Mouse (Mus musculus) liver, embryonic 14.5 days (tissue): ENCODE data around the gene Rel.

Experiments used
- CTCF ChIP-seq: IDR thresholded peaks from 2 replicates; pipeline ENCODE4 v1.5.1; 2016; ENCODE audit warnings: antibody characterized with exemption, low read depth, control low read depth
- EP300 ChIP-seq: IDR thresholded peaks from 2 replicates; pipeline ENCODE4 v1.6.1; 2016; ENCODE audit warnings: antibody characterized with exemption, low read depth

GRCm38 (mm10) chr11:23772471-23772870 lies 1.7 kb upstream of the Rel start:
- TF ChIP-seq CTCF (no peak), EP300 (no peak)
